Mouse (Mus musculus) ES-E14 (cell line): Measurements from ENCODE around the gene Rhox8. TPM values are rescaled to one million over a fixed set of nuclear protein-coding genes. Genes with fewer than 3 reads are reported as not detected.
A peak's percentile ranks its signal among the peaks of the same experiment; 100 is the strongest.
"Not testable (repeated sequence)": the region's sequence is repeated elsewhere in the genome, so short reads cannot be mapped to it uniquely, and the experiment has no call there.

ENCODE experiments used
- DNase-seq: peaks from one replicate; pipeline ENCODE4 v3.0.0-alpha.2; 2013; ENCODE audit warnings: low read depth, low spot score
- H3K27ac ChIP-seq: 2 replicates; pipeline ENCODE4 v1.5.1; 2012; ENCODE audit warnings: low read depth, mild to moderate bottlenecking, low read length, moderate library complexity, mixed read lengths; ENCODE audit not compliant: poor library complexity, insufficient read depth, severe bottlenecking
- H3K36me3 ChIP-seq: 2 replicates; pipeline ENCODE4 v1.6.1; 2012; ENCODE audit warnings: mild to moderate bottlenecking, low read length, moderate library complexity, mixed read lengths; ENCODE audit not compliant: control insufficient read depth, poor library complexity, insufficient read depth, severe bottlenecking
- H3K4me1 ChIP-seq, 2 experiments: fragments of 150-350 bp in 1 of 2; sonication (generic) in 1 of 2; 2 replicates each; pipeline ENCODE4 v1.6.1; 2012; ENCODE audit warnings: low read length in 2 of 2, mild to moderate bottlenecking in 1 of 2, mixed read lengths in 1 of 2; ENCODE audit not compliant: control insufficient read depth in 2 of 2, insufficient read depth in 2 of 2, poor library complexity in 1 of 2
- H3K4me3 ChIP-seq, 2 experiments: fragments of 150-350 bp in 1 of 2; sonication (generic) in 1 of 2; 2 replicates each; pipeline ENCODE4 v1.5.1; 2012; ENCODE audit warnings: low read length in 2 of 2, low read depth in 1 of 2, mild to moderate bottlenecking in 1 of 2, mixed read lengths in 1 of 2; ENCODE audit not compliant: insufficient read depth in 1 of 2, poor library complexity in 1 of 2, severe bottlenecking in 1 of 2
- H3K9ac ChIP-seq: 2 replicates; pipeline ENCODE4 v1.6.1; 2012; ENCODE audit warnings: low read depth, mild to moderate bottlenecking, low read length, mixed read lengths; ENCODE audit not compliant: poor library complexity, insufficient read depth, severe bottlenecking
- H3K9me3 ChIP-seq: fragments of 150-350 bp; sonication (generic); 2 replicates; pipeline ENCODE4 v1.6.1; 2012; ENCODE audit warnings: low read depth, mild to moderate bottlenecking, low read length; ENCODE audit not compliant: control insufficient read depth, insufficient read depth
- CHD2 ChIP-seq: IDR thresholded peaks from 2 replicates; pipeline ENCODE4 v1.6.1; 2014; ENCODE audit warnings: mild to moderate bottlenecking, low read depth, low read length, inconsistent platforms
- HCFC1 ChIP-seq: IDR thresholded peaks from 2 replicates; pipeline ENCODE4 v1.6.1; 2012; ENCODE audit warnings: low read length, inconsistent platforms, borderline replicate concordance; ENCODE audit not compliant: insufficient read depth
- MAFK ChIP-seq: IDR thresholded peaks from 2 replicates; pipeline ENCODE4 v1.6.1; 2014; ENCODE audit warnings: mild to moderate bottlenecking, low read depth, low read length, inconsistent platforms; ENCODE audit not compliant: insufficient read depth
- ZC3H11A ChIP-seq: IDR thresholded peaks from 2 replicates; pipeline ENCODE4 v1.6.1; 2012; ENCODE audit warnings: low read depth, mild to moderate bottlenecking, inconsistent platforms, low read length, borderline replicate concordance
- ZNF384 ChIP-seq: IDR thresholded peaks from 2 replicates; pipeline ENCODE4 v1.6.1; 2012; ENCODE audit warnings: low read depth, low read length, inconsistent platforms
- in situ Hi-C, 2 experiments: fragments of 600-800 bp; cut with MboI; formaldehyde crosslinking; loops; one replicate each; pipeline ENCODE4 v1.15.1; 2025; ENCODE audit warnings: low sequenced_read_pairs in 2 of 2, inconsistent platforms in 1 of 2; ENCODE audit not compliant: unreplicated experiment in 2 of 2
- total RNA-seq: library from RNA; depleted of rRNA; stranded (reverse); fragments of 300-350 nt; gene quantifications from 2 replicates; pipeline ENCODE4 v1.2.3, GENCODE M21; 2012; rRNA removed

Rhox8 gene
- total RNA-seq, 1 experiment, result not detected

DNA sequence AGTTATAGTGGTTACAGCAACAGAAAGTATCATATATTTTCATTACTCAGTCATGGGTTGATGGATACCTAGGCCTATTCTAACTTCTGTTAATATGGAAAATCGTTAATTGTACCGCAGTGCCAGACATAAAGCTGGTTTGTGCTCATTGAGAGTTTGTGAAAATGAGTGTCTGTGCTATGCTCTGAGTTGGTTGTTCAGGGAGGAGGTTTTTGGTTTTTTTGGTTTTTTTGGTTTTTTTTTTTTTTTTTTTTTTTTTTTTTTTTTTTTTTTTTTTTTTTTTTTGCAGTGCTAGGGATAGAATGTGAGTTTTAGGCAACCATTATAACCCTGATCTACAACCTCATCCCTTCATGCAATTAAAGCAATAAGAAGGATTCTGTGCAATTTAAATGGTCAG lies 7.1 kb downstream of the Rhox8 start:
- no peak overlapping the region for H3K4me3 ChIP-seq
- in situ Hi-C loops, result no loop called here
- H3K36me3 ChIP-seq, result no peaks in the 10 kb centered on the region
- no peak overlapping the region for H3K9ac ChIP-seq
- no peak overlapping the region for H3K27ac ChIP-seq
- DNase-seq, result no peak
- TF ChIP-seq CHD2, result no peak
- TF ChIP-seq ZNF384, result peak; percentile 80
- no peak for TF ChIP-seq MAFK
- no peak for TF ChIP-seq ZC3H11A
- TF ChIP-seq HCFC1, result no peak
- no peaks in the 10 kb centered on the region for H3K9me3 ChIP-seq
- no peaks in the 10 kb centered on the region for H3K4me1 ChIP-seq

DNA sequence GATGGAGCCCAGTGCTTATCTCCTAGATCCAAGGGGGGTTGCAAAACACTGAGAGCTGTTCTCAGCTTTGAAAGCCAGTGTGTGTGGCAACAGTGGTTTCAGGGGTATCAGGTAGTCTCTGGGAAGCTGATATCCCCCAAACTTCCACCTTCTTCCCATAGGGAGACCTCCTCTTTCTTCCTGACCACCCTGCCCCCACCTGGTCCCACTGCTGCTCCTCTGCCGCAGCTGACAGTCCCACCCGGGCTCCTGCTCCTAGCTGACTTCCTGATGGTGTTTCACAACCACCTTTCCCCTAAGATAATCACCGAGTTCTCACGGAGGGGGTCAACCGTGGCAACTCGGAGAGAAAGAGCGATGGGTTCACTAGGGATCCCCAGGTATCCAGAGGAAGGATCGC lies 47.4 kb downstream of the Rhox8 start, which contains the start of gene Rhox7a:
Rhox7a (plus strand) TSS at position 301 of the 400 bp plus-strand sequence.
- in situ Hi-C loops, H3K4me1 ChIP-seq, H3K9me3 ChIP-seq, H3K4me3 ChIP-seq, H3K36me3 ChIP-seq, H3K9ac ChIP-seq, H3K27ac ChIP-seq, DNase-seq: not testable (repeated sequence)

DNA sequence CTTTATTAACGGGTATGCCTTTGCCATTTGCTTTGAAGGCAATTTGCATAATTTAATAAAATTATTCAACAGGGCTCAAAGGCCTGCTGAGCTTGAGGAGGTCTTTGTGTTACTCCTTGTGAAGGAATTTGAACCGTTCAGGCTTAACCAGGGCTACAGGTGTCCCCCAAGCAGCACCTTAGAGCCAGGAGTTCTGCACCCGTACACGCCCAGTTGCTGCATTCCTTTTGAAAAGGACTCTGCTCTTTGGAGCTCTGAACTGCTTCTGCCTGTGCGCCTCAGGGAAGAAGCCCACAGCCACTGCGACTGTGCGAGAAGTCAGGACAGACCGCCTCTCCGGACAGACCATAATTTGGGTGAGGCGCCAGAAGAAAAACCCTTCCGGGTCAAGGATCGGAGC lies 52.1 kb downstream of the Rhox8 start, which contains the start of gene Rhox6:
Rhox6 (plus strand) TSS at position 301 of the 400 bp plus-strand sequence.
- H3K9me3 ChIP-seq, in situ Hi-C loops, H3K36me3 ChIP-seq, H3K9ac ChIP-seq, H3K4me1 ChIP-seq, DNase-seq, H3K27ac ChIP-seq: not testable (repeated sequence)
- H3K4me3 ChIP-seq, result peak within 1 kb of the TSS in 1 of 2 experiments; percentile 11; a peak in 1 of 4 replicates

Other genes with a start within 250 kb of the Rhox8 start
- gene Rhox2g, start 235.5 kb downstream of the Rhox8 start, total RNA-seq, result 0.71 TPM in 1 of 2 replicates, not detected in the other
- gene Rhox4g, start 227.6 kb downstream of the Rhox8 start, total RNA-seq, result 0.11 TPM in 1 of 2 replicates, not detected in the other
- gene Rhox3h, start 210.2 kb downstream of the Rhox8 start, total RNA-seq, result not detected in 2 replicates
- gene Rhox2h, start 205.7 kb downstream of the Rhox8 start, total RNA-seq, result not detected in 2 replicates
- 345 and 408 TPM in 2 replicates for gene Rhox5, start 74.1 kb downstream of the Rhox8 start, total RNA-seq
- gene Rhox6, start 52.0 kb downstream of the Rhox8 start, total RNA-seq, result 13.8 and 38.0 TPM in 2 replicates
- not detected in 2 replicates for gene Rhox7a, start 47.3 kb downstream of the Rhox8 start, total RNA-seq
- gene Rhox7b, start 18.3 kb upstream of the Rhox8 start, total RNA-seq, result not detected in 2 replicates
- 18.5 and 33.2 TPM in 2 replicates for gene Rhox9, start 22.8 kb upstream of the Rhox8 start, total RNA-seq
- not detected in 2 replicates for gene Btg1-ps1, start 139.9 kb upstream of the Rhox8 start, total RNA-seq
- not detected in 2 replicates for gene Btg1-ps2, start 164.2 kb upstream of the Rhox8 start, total RNA-seq
- gene Rhox10, start 187.5 kb upstream of the Rhox8 start, total RNA-seq, result 1.0 and 4.2 TPM in 2 replicates
- gene Rhox11, start 206.2 kb upstream of the Rhox8 start, total RNA-seq, result not detected in 2 replicates
- gene Rhox12, start 232.0 kb upstream of the Rhox8 start, total RNA-seq, result 0.98 TPM in 1 of 2 replicates, not detected in the other
- 8.0 and 20.7 TPM in 2 replicates for gene Rhox13, start 242.3 kb upstream of the Rhox8 start, total RNA-seq